Mouse (Mus musculus): Measurements from ENCODE around the gene Sema4d.
A peak's percentile ranks its signal among the peaks of the same experiment; 100 is the strongest.
"Not testable (repeated sequence)": the region's sequence is repeated elsewhere in the genome, so short reads cannot be mapped to it uniquely, and the experiment has no call there.

Sema4d gene

GRCm38 (mm10) chr13:51793425-51793891, at the start of gene Sema4d:
Sema4d (minus strand) TSS chr13:51793747.
- peak; percentile 78 for DNase-seq

GRCm38 (mm10) chr13:51843298-51843697, 49.8 kb upstream of the Sema4d start:
- DNase-seq: no peak

DNA sequence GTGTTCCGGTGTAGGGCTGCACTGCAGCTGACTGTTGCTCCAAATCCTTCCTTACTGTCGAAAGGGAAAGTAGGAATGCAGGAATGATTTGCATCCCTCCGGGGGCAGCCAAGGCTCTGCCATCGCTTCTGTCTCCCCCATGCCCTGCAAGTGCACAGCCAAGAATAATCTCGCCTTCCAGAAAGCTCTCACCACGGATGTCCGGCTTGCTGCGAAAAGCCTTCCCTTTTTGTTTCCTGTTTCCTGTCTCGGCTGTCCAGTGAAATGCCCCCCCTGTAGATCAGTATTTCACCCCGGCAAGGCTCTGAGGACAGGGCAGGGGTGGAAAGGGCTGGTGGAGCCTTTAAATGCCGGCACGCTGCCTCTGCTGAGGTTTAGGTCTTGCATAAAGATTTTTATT, 49.2 kb upstream of the Sema4d start:
- DNase-seq: no peak

GRCm38 (mm10) chr13:51842191-51842590, 48.6 kb upstream of the Sema4d start:
- no peak for DNase-seq

DNA sequence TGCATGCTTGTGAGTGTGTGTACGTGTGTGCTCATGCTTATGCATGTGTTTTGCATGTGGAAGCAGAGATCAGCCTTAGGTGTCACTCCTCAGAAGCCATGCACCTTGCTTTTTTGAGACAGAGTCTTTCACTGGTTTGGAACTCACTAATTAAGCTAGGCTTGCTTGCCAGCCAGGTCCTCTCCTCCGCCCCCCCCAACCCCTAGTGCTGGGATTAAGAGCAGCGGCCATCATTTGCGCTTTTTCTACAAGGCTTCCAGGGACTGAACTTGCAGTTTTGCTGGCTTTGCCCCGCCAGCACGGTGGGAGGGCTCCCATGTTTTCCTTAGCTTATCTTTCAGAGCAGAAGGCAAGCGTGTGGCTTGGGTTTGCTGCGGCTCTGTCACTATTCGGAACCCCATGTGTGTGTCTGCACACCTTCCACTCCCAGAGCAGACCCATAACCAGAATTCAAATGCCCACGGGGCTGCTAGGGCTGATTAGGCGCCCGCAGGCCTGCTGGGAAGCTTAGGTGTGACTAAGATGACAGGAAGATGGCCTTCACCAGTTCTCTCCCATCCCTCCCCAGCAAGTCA, 48.1 kb upstream of the Sema4d start:
- DNase-seq: no peak

DNA sequence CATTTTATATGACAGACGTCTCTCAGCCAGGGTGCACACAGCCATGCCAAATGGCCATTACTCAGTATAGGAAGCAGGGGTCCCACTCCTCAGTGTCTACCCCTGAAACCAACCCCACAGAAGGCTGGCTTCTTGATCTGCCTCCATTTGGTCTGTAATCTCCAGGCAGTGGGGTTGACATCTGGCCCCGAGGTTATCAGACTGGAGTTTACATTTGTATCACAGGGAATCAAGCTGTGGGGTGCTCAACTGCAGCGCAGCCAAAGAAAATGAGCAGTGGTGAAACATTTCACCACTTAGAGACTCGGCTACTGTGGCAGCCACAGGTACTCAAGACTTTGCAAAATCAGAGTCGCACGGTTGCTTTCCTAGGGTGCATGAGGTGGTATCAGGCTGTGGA, 47.2 kb upstream of the Sema4d start:
- DNase-seq: no peak

DNA sequence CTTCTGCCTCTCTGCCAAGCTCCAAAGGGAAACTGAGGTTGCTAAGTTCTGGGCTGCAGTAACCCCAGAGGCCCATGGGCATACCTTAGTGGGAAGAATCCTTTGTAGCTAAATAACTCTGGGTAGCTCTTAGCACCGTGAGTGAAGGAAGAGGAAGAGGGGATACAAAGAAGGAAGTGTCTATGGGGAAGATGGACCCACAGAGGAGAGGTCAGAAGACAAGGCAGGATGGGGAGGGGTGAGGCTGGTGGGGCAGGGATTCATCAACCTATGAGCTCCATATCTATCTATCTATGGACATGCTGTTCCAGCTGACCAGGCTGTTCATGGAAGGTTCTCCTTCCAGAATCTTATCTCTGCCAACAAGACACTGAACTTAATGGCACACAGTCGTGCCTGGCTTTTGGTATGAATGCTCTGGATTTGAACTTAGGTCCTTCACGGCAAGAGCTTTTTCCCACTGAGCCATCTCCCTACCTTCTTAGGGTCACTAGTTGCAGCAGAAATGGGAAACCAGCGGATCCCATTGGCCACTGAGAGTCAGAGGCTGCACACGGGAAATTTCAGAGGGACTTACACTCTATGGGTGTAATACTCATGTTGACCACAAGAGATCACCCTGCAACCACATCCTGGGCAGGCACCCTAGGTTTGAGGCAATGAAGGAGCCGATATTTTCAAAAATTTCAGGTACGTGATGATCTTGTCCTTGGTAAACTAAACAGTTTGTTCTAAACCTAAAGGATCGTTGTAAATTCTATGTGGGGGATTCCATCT, 45.9 kb upstream of the Sema4d start:
- DNase-seq: no peak

DNA sequence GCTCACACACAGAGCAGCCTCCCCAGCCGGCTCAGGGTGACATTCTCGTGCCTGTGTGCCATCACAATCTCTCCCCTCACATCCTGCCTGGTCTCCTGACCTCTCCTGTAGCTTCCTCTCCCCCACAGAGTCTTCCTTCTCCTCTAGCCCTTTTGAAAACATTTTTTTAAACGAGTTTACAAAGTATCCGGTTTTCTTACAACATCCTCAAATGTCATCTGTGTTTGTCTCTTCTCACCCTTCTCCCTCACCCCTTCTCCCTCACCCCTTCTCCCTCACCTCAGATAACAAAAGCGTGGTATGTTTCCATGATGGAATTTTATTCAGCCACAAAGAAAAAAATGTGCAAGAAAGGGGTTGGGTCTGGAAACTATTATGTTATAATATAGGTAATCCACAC, 43.9 kb upstream of the Sema4d start:
- no peak for DNase-seq

- not testable (repeated sequence) for DNase-seq
Observed at GRCm38 (mm10) chr13:51835208-51835607, 41.7 kb upstream of the Sema4d start.

DNA sequence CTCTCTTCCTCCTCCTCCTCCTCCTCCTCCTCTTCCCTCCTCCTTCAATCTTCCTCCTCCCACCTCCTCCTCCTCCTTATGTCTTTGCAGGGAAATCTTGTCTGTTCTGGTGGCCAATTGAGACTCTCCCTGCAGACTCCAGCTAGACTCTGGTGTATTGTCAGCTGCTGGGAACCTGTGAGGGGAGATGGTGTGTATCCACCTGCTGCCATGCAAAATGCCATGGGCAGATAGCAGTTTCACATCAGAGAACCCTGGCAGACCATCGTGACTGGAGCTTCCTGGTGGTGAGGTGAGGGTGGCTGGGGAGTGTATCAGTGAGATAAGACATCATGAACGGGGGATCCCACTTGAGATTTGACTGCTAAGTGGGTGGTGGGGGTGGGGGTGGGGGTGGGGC, 41.0 kb upstream of the Sema4d start:
- no peak for DNase-seq

- not testable (repeated sequence) for DNase-seq
Observed at GRCm38 (mm10) chr13:51834024-51834423, 40.5 kb upstream of the Sema4d start.

- no peak for DNase-seq
Observed at GRCm38 (mm10) chr13:51833611-51834010, 40.1 kb upstream of the Sema4d start.

- DNase-seq: no peak
Observed at GRCm38 (mm10) chr13:51832491-51832890, 38.9 kb upstream of the Sema4d start.

DNA sequence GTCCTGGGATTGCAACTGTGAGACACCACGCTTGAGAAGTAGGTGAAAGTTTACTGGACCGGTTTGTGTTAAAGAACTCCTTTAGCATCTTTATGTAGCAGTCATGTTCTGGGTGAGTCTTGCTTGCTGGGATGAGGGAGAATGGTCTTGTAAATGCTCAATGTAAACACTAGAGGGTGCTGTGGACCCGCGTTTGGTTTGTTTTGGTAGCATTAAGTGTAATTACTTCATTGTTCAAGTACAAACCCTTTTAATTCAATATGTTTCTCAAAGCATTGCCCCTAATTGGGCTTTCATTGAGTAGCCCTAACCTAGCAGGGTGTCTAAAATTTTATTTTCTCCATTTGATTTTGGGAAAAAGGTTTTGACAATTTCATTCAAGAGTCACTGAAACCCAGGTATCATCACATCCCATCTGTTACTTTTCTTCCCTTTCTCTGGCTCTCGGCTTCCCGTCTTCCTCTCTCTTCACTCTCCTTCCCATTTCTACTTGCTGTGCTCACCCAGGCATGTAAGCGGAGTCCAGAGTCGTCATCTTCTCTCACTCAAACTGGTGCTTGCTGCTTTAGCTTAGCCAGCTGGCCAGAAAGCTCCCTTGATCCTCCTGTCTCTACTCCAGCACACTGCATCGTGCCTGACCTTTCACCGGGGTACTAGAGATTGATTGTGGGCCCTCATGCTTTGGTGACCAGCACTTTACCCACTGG, 37.4 kb upstream of the Sema4d start:
- DNase-seq: no peak

DNA sequence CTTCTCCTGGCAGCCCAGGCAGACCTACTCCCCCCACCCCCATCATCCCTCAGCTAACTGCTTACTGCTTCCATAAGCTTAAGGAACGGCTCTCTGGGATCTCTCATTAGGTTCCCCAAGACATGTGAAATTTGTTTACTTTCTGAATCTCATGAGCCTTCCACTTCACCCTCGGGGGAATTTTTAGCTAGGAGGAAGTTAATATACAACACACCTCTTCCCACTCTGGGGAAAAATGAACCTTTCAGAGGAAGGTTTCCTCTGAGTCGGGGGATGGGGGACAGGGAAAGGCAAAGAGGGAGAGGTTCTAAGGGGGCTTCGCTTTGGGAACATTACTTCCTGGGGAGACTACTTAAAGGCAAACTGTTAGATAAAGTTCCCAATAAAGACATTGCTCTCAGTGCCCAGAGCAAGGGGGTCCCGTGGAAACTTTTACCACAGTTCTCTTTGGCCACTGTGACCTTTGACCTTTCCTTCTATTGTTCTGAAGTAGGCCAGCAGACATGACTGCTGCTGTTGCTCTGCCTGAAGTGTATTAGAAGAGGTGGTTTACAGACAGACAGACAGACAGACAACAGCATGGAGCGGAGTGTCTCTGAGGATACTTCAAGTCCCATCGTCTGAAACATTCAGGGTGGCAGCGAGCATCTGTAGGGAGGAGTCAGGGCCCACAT, 30.4 kb upstream of the Sema4d start:
- no peak for DNase-seq

- no peak for DNase-seq
Observed at GRCm38 (mm10) chr13:51821988-51822387, 28.4 kb upstream of the Sema4d start.

DNA sequence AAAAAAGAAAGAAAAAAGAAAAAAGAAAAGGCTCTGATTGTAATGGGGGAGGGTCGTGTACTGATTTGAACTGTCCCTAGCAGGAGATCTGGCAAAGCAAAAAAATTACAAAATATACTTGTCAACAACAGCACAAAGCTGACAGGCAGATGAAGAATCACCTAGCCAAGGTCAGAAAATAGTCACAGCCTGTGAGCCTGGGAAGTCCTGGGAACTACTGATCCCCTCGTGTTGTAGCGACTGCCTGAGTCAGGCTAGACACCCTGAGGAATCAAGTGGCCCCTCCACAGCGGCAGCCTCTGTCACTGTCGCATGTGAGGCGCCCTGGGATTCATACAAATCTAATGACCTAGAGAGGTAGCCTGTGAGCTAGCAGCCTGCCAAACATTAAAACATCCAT, 25.8 kb upstream of the Sema4d start:
- no peak for DNase-seq

DNA sequence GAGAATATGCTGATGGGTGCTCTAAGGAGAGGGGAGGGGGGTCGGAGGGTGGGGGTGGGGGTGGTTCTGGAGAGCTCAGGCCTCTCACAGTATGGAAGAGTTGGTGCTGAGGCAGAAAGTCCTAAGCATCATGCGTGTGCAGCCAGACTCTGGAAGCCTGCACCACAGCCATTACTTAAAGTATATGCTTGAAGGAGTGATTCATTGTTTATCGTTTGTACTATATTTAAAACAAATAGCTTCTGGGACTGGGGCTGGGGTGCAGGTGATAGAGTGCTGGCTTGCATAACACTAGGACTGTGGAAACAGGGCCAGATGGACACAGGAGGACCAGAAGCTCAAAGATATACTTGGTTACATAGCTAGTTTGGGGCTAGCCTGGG, 25.4 kb upstream of the Sema4d start:
- DNase-seq: no peak

- DNase-seq: no peak
Observed at GRCm38 (mm10) chr13:51818170-51818943, 24.8 kb upstream of the Sema4d start.

DNA sequence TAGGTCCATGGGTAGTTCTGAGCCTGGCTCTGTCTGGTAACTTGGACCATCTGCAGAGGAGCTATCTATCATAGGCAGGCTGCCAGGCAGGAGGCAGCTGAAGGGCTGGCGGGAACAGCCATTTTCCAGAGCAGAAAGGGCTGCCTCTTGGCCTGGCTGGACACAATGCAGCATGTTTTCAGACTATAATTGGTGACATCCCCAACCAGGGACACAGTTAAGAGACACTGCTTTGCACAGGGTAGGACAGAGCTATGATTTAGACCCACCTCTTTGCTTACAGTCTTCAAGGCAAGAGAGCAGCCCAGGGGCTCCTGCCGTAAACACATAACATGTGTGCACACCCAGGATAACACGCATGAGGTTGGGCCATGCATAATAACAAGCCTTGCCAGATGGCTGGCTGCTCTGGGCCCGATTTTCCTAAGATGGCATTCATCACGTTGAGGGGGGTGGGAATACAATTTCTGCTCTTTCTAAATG, 23.1 kb upstream of the Sema4d start:
- DNase-seq: no peak

DNA sequence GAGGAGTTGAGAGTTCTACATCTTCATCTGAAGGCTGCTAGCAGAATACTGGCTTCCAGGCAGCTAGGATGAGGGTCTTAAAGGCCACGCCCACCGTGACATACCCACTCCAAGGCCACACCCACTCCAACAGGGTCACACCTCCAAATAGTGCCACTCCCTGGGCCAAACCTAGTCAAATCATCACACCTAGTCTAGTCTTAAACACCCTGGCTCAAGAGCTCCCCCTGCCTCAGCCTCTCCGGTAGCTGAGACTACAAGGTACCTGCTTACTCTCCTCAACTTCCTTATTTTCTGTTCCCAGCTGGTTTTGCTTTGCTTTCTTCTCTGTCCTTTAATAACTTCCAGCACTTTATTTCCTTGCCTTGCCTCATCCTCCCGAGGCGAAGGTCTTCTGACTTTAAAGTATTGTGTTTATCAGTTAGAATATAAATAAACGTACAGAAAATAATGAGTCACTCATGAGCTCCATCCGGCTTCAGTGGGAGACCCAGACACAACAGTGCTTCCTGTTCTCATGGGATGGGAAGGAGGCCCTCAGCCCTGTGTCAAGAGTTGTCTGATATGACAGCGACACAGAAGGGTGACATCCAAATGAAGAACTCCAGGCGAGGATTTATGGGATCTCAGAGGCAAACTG, 22.4 kb upstream of the Sema4d start:
- no peak for DNase-seq

DNA sequence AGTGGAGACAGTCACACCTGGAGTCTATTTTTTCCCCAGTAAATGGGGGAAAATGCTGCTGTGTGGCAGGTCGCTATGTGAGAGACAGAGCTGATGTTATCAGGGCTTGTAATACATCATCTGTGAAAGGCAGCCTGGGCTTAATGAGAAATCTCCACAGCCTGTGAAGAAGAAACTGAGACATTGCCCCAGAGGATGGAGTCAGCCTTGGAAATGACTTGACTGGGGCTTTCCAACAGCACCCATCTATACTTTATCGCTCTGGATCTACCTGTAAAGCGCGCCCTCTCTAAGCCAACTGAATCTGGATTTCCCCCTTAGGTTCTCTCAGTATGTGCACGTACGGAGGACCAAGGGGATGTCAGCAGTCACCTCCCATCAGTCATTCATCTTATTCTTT, 21.1 kb upstream of the Sema4d start:
- no peak for DNase-seq
